ENCODE assay signal across 17 mouse cellular contexts in the genomic region with DNA sequence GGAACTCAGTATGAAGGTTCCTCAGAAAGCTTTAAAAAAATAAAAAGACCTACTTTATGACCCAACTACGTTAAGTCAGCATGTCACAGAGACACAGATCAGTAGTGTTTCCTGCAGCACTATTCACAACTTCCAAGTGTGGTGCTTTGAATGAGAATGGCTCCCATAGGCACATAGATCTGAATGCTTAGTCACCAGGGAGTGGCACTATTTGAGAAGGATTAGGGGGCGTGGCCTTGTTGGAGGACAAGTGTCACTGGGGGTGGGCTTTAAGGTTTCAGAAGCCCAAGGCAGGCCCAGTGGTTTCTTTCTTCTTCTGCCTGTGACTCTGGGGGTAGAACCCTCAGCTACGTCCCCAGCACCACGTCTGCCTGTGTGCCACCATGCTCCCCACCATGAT.
"Had no signal": no experiment of that assay in that cellular context is flagged by ENCODE, and none has a peak within 500 bp of the region (broad histone marks: within the 10 kb centered on the region; RNA-seq: fewer than 3 reads in every experiment).

No protein-coding gene starts in this region.

- H3K27ac ChIP-seq: liver, embryonic 15.5 days; lung, embryonic 15.5 days; macrophage; midbrain, embryonic 13.5 days; midbrain, embryonic 15.5 days; neural tube, embryonic 12.5 days; stomach, embryonic 15.5 days; stomach, postnatal 0 days had no signal

- DNase-seq: liver, postnatal 0 days; lung, adult 2 months; lung, postnatal 14 days; lung, postnatal 36 days; right cerebral cortex, postnatal 14 days; thymus, adult 18-20 months; thymus, postnatal 14 days; thymus, postnatal 36 days had no signal

- H3K4me1 ChIP-seq: liver, embryonic 15.5 days; lung, embryonic 15.5 days; midbrain, embryonic 13.5 days; midbrain, embryonic 15.5 days had no signal

- H3K4me3 ChIP-seq: liver, embryonic 15.5 days; lung, embryonic 15.5 days; megakaryocyte, embryonic 14.5 days; midbrain, embryonic 13.5 days; midbrain, embryonic 15.5 days; neural tube, embryonic 12.5 days; stomach, embryonic 15.5 days had no signal

- H3K36me3 ChIP-seq: liver, embryonic 15.5 days; lung, embryonic 15.5 days; midbrain, embryonic 13.5 days; midbrain, embryonic 15.5 days; neural tube, embryonic 12.5 days; stomach, embryonic 15.5 days had no signal

- H3K9me3 ChIP-seq: liver, embryonic 15.5 days; lung, embryonic 15.5 days; midbrain, embryonic 15.5 days; stomach, embryonic 15.5 days had no signal

- H3K9ac ChIP-seq: liver, embryonic 15.5 days; liver, postnatal 0 days; lung, embryonic 15.5 days; midbrain, embryonic 13.5 days; midbrain, embryonic 15.5 days; neural tube, embryonic 12.5 days; stomach, embryonic 15.5 days had no signal
